Mouse (Mus musculus): ENCODE results near the gene Cpeb1. TPM values are rescaled to one million over a fixed set of nuclear protein-coding genes. Genes with fewer than 3 reads are reported as not detected.

The Cpeb1 gene
- polyA plus RNA-seq, 1 experiment from 2014 or later: 0.81 TPM

DNA sequence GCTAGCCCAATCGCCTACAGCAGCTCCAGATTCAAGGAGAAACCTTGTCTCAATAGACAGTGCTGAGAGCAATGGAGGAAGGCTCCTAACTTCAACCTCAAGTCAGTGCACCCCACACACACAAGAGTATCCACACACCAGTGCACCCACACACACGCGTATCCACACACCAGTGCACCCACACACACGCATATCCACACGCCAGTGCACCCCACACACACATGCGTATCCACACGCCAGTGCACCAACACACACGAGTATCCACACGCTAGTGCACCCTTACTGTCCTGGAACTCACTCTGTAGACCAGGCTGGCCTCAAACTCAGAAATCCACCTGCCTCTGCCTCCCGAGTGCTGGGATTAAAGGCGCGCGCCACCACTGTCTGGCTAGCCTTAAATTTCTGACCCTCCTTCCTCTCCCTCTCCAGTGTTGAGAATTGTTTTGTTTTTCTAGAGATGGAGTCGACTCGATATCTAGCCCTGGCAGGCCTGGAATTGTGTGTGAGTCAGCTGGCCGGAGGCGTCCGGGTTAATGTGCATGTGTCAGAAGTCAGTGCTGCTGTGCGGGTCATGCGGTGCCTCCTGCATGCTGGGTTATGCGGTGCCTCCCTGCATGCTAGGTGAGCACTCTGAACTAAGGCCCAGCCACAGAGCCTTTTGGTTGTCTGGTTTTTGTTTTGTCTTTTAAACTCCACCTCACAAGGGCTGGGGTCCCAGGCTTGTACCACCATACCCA, 117.3 kb downstream of the Cpeb1 start:
- Histone ChIP-seq H3K27me3 (replicated peaks; ENCODE audit: control insufficient read depth, insufficient read depth, low read length) (no peaks in the 10 kb centered on the region), H3K9me3 (ENCODE audit: control insufficient read depth, low read length) (no peaks in the 10 kb centered on the region), H3K36me3 (ENCODE audit: control insufficient read depth, insufficient read depth, low read length) (peaks cover 20% of the 10 kb centered on the region), H3K9ac (ENCODE audit: low read depth, low read length) (no peak overlapping the region), H3K27ac (ENCODE audit: low read length) (no peak overlapping the region), H3K4me3 (ENCODE audit: low read length) (no peak overlapping the region), H3K4me2 (ENCODE audit: low read depth, low read length) (no peak overlapping the region), H3K4me1 (ENCODE audit: control insufficient read depth, insufficient read depth, low read length) (peaks cover 8% of the 10 kb centered on the region)
- 95% methylated on average over 21 of the region's 21 CpGs for WGBS
- ATAC-seq: no peak

DNA sequence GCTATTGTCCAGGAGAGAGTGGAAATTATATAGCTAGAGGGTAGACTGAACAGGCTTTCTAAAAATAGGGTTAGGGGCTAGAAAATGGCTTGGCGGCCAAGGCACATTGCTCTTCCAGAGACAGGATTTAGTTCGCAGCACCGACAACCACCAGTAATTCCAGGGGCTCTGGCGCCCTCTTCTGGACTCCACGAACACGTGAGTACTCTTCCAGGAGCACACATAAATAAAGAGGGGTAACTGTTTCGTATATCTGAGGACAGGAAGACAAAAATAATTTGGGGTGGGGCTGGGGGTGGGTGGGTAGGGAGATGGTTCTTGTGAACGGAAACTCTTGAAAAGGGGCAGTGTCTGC, 118.9 kb downstream of the Cpeb1 start:
- ATAC-seq: no peak
- 43% methylated on average over 8 of the region's 8 CpGs for WGBS
- peaks cover 14% of the 10 kb centered on the region for H3K36me3 ChIP-seq (ENCODE audit: control insufficient read depth, insufficient read depth, low read length)
- peaks cover 3% of the 10 kb centered on the region; the same call in 1 of the 2 replicates for H3K4me1 ChIP-seq (ENCODE audit: control insufficient read depth, insufficient read depth, low read length)
- no peak overlapping the region for H3K4me2 ChIP-seq (ENCODE audit: low read depth, low read length)
- peak overlapping the region; percentile 71; the same call in 1 of the 2 replicates for H3K27ac ChIP-seq (ENCODE audit: low read length)
- H3K27me3 ChIP-seq (replicated peaks; ENCODE audit: control insufficient read depth, insufficient read depth, low read length): no peaks in the 10 kb centered on the region
- no peak overlapping the region for H3K4me3 ChIP-seq (ENCODE audit: low read length)
- no peaks in the 10 kb centered on the region for H3K9me3 ChIP-seq (ENCODE audit: control insufficient read depth, low read length)
- H3K9ac ChIP-seq (ENCODE audit: low read depth, low read length): no peak overlapping the region

DNA sequence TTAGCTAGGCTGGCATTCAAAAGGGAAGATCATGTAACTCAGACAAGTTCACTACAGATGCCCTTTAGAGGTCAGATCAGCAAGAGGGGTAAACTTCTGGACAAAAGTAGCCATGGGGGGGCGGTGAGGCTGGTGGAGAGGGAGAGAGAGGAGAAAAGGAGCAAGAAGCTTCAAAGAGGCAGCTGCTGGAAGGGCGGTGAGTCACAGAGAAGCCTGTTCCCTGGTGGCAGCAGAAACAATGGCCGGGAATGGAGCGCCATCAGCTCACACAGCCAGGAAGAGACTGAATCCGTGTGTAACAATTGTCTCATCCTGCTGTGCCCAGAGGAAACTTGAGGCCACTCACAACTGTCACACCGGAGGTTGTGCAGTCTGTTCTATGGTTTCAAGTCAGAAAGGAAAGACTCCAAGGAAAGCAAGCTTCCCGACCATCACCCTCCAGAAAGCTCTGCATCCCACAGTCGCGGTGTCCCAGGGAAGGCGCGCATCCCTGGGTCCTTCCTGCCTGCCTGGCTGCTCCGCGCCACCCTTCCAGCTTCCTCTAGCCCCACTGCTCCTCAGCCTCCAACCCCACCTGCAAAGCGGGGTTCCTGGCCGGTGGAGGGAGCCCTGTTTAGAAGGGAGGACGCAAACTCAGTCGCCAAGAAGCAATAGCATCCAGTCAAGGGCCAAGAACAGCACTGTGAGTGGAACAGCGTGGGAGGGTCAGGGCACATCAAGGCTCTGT, 119.4 kb downstream of the Cpeb1 start:
- Histone ChIP-seq H3K9me3 (ENCODE audit: control insufficient read depth, low read length) (no peaks in the 10 kb centered on the region), H3K27ac (ENCODE audit: low read length) (peak overlapping the region; percentile 71), H3K27me3 (replicated peaks; ENCODE audit: control insufficient read depth, insufficient read depth, low read length) (no peaks in the 10 kb centered on the region), H3K4me2 (ENCODE audit: low read depth, low read length) (no peak overlapping the region), H3K4me1 (ENCODE audit: control insufficient read depth, insufficient read depth, low read length) (peaks cover 3% of the 10 kb centered on the region; the same call in 1 of the 2 replicates), H3K36me3 (ENCODE audit: control insufficient read depth, insufficient read depth, low read length) (peaks cover 11% of the 10 kb centered on the region; the same call in 1 of the 2 replicates), H3K9ac (ENCODE audit: low read depth, low read length) (no peak overlapping the region), H3K4me3 (ENCODE audit: low read length) (no peak overlapping the region)
- WGBS: 72% methylated on average over 18 of the region's 18 CpGs
- no peak for ATAC-seq

DNA sequence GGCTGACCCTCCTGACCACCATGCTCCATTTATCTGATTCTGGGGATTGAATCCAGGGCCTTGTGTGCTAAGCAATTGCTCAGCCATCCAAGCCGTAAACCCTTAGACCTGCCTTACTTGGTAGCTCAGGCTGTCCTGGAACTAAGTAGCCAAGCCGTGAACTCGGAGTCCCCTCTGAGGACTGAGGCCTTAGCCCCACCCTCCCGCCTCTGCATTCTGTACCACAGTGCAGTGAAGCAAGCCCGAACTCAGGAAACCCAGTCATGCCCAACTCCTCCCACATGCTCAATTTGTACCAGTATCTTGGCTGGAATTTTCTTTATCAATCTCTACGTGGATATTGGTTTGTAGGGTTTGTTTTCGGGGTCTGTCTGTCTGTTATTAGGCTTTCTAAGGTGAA, 123.4 kb downstream of the Cpeb1 start:
- no peak for ATAC-seq
- no peaks in the 10 kb centered on the region for H3K27me3 ChIP-seq (replicated peaks; ENCODE audit: control insufficient read depth, insufficient read depth, low read length)
- H3K9me3 ChIP-seq (ENCODE audit: control insufficient read depth, low read length): no peaks in the 10 kb centered on the region
- H3K36me3 ChIP-seq (ENCODE audit: control insufficient read depth, insufficient read depth, low read length): 0 out of 2 replicates have a peak, but pooled peaks cover 2% of the 10 kb centered on the region
- H3K9ac ChIP-seq (ENCODE audit: low read depth, low read length): no peak overlapping the region
- H3K27ac ChIP-seq (ENCODE audit: low read length): no peak overlapping the region
- WGBS: 76% methylated on average over 7 of the region's 7 CpGs
- H3K4me3 ChIP-seq (ENCODE audit: low read length): no peak overlapping the region
- H3K4me2 ChIP-seq (ENCODE audit: low read depth, low read length): no peak overlapping the region
- H3K4me1 ChIP-seq (ENCODE audit: control insufficient read depth, insufficient read depth, low read length): no peaks in the 10 kb centered on the region

DNA sequence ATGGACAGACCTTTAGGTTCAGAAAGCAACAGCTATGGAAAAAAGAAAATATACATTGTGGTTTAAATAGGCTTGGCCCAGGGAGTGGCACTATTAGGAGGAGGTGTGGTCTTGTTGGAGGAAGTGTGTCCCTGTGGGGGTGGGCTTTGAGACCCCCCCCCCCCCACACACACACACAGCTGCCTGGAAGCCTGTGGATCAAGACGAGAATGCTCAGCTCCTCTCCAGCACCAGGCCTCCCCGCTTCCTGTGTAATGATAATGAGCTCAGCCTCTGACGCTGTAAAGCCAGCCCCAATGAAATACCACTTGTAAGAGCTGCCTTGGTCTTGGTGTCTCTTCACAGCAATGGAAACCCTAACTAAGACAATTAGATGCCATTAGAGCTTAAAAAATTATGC, 124.5 kb downstream of the Cpeb1 start:
- Histone ChIP-seq H3K9ac (ENCODE audit: low read depth, low read length) (no peak overlapping the region), H3K4me1 (ENCODE audit: control insufficient read depth, insufficient read depth, low read length) (no peaks in the 10 kb centered on the region), H3K27me3 (replicated peaks; ENCODE audit: control insufficient read depth, insufficient read depth, low read length) (no peaks in the 10 kb centered on the region), H3K4me2 (ENCODE audit: low read depth, low read length) (no peak overlapping the region), H3K9me3 (ENCODE audit: control insufficient read depth, low read length) (no peaks in the 10 kb centered on the region), H3K4me3 (ENCODE audit: low read length) (no peak overlapping the region), H3K27ac (ENCODE audit: low read length) (no peak overlapping the region), H3K36me3 (ENCODE audit: control insufficient read depth, insufficient read depth, low read length) (0 out of 2 replicates have a peak, but pooled peaks cover 2% of the 10 kb centered on the region)
- 33% methylated on average over 3 of the region's 3 CpGs for WGBS
- no peak for ATAC-seq

DNA sequence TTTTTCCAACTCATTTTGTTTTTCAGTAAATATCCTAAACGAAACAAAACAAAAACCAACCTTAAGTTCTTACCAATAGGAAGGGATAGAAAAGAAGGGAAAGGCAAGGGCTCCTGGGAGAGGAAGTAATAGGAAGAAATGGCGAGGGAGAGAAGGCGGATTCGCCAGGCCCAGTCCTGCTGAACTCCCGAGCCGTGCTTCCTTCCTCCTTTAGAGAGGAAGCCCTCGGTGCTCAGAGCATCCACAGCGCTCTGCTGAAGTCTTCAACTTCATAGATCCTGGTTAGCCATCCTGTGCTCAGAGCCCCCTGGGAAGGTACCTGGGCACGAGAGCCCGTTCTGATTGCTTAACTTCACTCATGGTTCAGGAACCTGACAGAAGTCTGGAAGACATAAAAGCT, 127.6 kb downstream of the Cpeb1 start:
- ATAC-seq: no peak
- H3K4me1 ChIP-seq (ENCODE audit: control insufficient read depth, insufficient read depth, low read length): no peaks in the 10 kb centered on the region
- 80% methylated on average over 10 of the region's 10 CpGs for WGBS

DNA sequence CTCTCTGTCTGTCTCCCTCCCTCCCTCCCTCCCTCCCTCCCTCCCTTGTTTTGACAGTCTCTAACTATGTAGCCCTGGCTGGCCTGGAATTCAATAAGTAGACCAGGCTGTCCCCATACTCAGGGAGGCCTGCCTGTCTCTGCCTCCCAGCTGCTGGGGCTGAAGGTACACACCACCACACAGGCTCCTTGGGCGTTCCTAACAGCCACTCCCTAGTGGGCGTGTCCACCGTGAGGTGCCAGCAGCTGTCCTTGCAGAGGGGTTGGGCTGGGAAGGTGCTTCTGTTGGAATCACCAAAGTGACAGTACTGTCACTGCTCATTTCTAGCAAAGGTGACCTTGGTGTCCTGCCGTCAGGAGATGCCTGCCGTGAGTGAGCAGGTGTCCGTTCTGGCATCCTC, 128.4 kb downstream of the Cpeb1 start:
- Histone ChIP-seq H3K36me3 (ENCODE audit: control insufficient read depth, insufficient read depth, low read length) (no peaks in the 10 kb centered on the region), H3K9me3 (ENCODE audit: control insufficient read depth, low read length) (no peaks in the 10 kb centered on the region), H3K9ac (ENCODE audit: low read depth, low read length) (no peak overlapping the region), H3K4me1 (ENCODE audit: control insufficient read depth, insufficient read depth, low read length) (no peaks in the 10 kb centered on the region), H3K4me3 (ENCODE audit: low read length) (no peak overlapping the region), H3K27ac (ENCODE audit: low read length) (no peak overlapping the region), H3K4me2 (ENCODE audit: low read depth, low read length) (no peak overlapping the region), H3K27me3 (replicated peaks; ENCODE audit: control insufficient read depth, insufficient read depth, low read length) (no peaks in the 10 kb centered on the region)
- 74% methylated on average over 6 of the region's 6 CpGs for WGBS
- ATAC-seq: peak; percentile 44; the same call in 1 of the 2 replicates

More for the DNA sequence above, 127.6 kb downstream of the Cpeb1 start:
- Histone ChIP-seq H3K4me2 (ENCODE audit: low read depth, low read length) (no peak overlapping the region), H3K9me3 (ENCODE audit: control insufficient read depth, low read length) (no peaks in the 10 kb centered on the region), H3K4me3 (ENCODE audit: low read length) (no peak overlapping the region), H3K27ac (ENCODE audit: low read length) (no peak overlapping the region), H3K27me3 (replicated peaks; ENCODE audit: control insufficient read depth, insufficient read depth, low read length) (no peaks in the 10 kb centered on the region), H3K36me3 (ENCODE audit: control insufficient read depth, insufficient read depth, low read length) (no peaks in the 10 kb centered on the region), H3K9ac (ENCODE audit: low read depth, low read length) (no peak overlapping the region)

DNA sequence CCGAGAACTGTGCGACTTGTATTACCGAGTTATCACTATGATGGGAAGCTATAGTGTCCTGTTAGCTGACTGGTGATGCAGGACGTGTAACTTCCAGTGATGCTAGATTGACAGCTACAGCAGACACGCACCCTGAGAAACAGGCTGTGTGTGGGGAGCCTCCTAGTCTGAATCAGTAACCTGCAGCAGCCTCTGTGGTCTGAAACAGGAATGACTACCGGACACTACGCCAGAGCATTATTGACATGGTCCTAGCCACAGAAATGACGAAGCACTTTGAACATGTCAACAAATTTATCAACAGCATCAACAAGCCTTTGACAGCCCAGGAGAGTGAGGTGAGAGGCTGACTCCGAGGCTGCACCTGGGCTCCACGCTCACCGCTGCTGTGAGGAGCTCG, 129.2 kb downstream of the Cpeb1 start:
- Histone ChIP-seq H3K9me3 (ENCODE audit: control insufficient read depth, low read length) (no peaks in the 10 kb centered on the region), H3K9ac (ENCODE audit: low read depth, low read length) (no peak overlapping the region)
- 81% methylated on average over 12 of the region's 12 CpGs for WGBS

DNA sequence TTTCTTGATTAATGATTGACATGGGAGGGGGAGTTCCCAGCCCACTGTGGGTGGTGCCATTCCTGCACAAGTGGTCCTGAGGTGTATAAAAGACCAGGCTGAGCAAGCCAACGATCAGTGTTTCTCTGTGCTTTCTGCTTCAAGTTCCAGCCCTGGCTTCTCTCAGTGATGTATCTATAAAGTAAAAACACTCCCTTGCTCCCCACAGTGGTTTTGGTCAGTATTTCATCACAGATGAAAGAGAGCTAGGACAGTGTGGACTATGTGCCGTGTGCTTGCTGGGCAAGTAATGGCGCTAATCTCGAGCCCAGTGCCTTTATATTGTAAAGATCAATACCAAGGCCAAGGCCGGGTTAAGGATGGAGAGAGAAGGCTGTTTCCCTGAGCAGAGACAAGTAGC, 133.5 kb downstream of the Cpeb1 start:
- Histone ChIP-seq H3K4me1 (ENCODE audit: control insufficient read depth, insufficient read depth, low read length) (no peaks in the 10 kb centered on the region), H3K4me2 (ENCODE audit: low read depth, low read length) (no peak overlapping the region), H3K27me3 (replicated peaks; ENCODE audit: control insufficient read depth, insufficient read depth, low read length) (no peaks in the 10 kb centered on the region), H3K4me3 (ENCODE audit: low read length) (no peak overlapping the region), H3K36me3 (ENCODE audit: control insufficient read depth, insufficient read depth, low read length) (no peaks in the 10 kb centered on the region), H3K9me3 (ENCODE audit: control insufficient read depth, low read length) (no peaks in the 10 kb centered on the region), H3K9ac (ENCODE audit: low read depth, low read length) (no peak overlapping the region), H3K27ac (ENCODE audit: low read length) (no peak overlapping the region)
- 74% methylated on average over 5 of the region's 5 CpGs for WGBS
- no peak for ATAC-seq

More for the DNA sequence above, 129.2 kb downstream of the Cpeb1 start:
- no peak overlapping the region for H3K4me3 ChIP-seq (ENCODE audit: low read length)
- no peaks in the 10 kb centered on the region for H3K4me1 ChIP-seq (ENCODE audit: control insufficient read depth, insufficient read depth, low read length)
- no peaks in the 10 kb centered on the region for H3K36me3 ChIP-seq (ENCODE audit: control insufficient read depth, insufficient read depth, low read length)
- no peaks in the 10 kb centered on the region for H3K27me3 ChIP-seq (replicated peaks; ENCODE audit: control insufficient read depth, insufficient read depth, low read length)
- no peak overlapping the region for H3K27ac ChIP-seq (ENCODE audit: low read length)
- H3K4me2 ChIP-seq (ENCODE audit: low read depth, low read length): no peak overlapping the region
- ATAC-seq: no peak

Measured in intestine, embryonic 16.5 days (tissue).